Mouse (Mus musculus): ENCODE data around the gene Creb5. TPM values are rescaled to one million over a fixed set of nuclear protein-coding genes. Genes with fewer than 3 reads are reported as not detected.

Gene Creb5
- polyA plus RNA-seq (2014; fragmentation: Illumina TruSeq; extraction: RNeasy Lipid Tissue Mini Kit (QIAGEN cat#74804); ENCODE audit: low replicate concordance): 1.2 TPM

GRCm38 (mm10) chr6:53287038-53287561, at the start of gene Creb5:
Gene Creb5, plus strand, starts transcription at chr6:53287270.

Other genes with a start within 250 kb of the Creb5 start
- gene Jazf1, start 218.6 kb upstream of the Creb5 start, polyA plus RNA-seq (2014; fragmentation: Illumina TruSeq; extraction: RNeasy Lipid Tissue Mini Kit (QIAGEN cat#74804); ENCODE audit: low replicate concordance): 2.5 TPM

All from small intestine, adult 10 weeks (tissue).